Mouse (Mus musculus) 3134 (cell line): ENCODE data around the gene Pttg1.

Experiments used
- DNase-seq: peaks from one replicate; pipeline ENCODE4 v3.0.0-alpha.2; 2011; ENCODE audit warnings: low spot score; ENCODE audit not compliant: insufficient read length; ENCODE audit errors: extremely low read depth

Gene Pttg1

GRCm38 (mm10) chr11:43377083-43377850 is 48.8 kb downstream of the Pttg1 start:
- DNase-seq, result no peak

- DNase-seq, result no peak
Observed at GRCm38 (mm10) chr11:43376598-43376997, 49.5 kb downstream of the Pttg1 start.

GRCm38 (mm10) chr11:43374956-43375355 is 51.1 kb downstream of the Pttg1 start:
- DNase-seq, result no peak

- DNase-seq, result no peak
Observed at GRCm38 (mm10) chr11:43373367-43373766, 52.7 kb downstream of the Pttg1 start.

- no peak for DNase-seq
Observed at GRCm38 (mm10) chr11:43371807-43372206, 54.2 kb downstream of the Pttg1 start.
